Mouse (Mus musculus) hindbrain, embryonic 14.5 days (tissue): ENCODE measurements around the gene Kcnh5. TPM values are rescaled to one million over a fixed set of nuclear protein-coding genes. Genes with fewer than 3 reads are reported as not detected.

Experiments used
- ATAC-seq: fragments of 200-750 bp; cut with Nextera tagmentation; 2 replicates; pipeline ENCODE4 v1.8.0; 2017; ENCODE audit warnings: moderate number of reproducible peaks, mild to moderate bottlenecking, moderate TSS enrichment, moderate library complexity; ENCODE audit not compliant: low FRiP score
- DNase-seq: peaks from one replicate; pipeline ENCODE4 v3.0.0-alpha.2; 2015; ENCODE audit warnings: low spot score
- H3K27ac ChIP-seq: fragments of 300-500 bp; sonication (generic); 2 replicates; pipeline ENCODE4 v1.5.1; 2014; ENCODE audit warnings: mild to moderate bottlenecking, moderate library complexity
- H3K27me3 ChIP-seq: fragments of 300-500 bp; sonication (generic); 2 replicates; pipeline ENCODE4 v1.6.1; 2014; ENCODE audit warnings: mild to moderate bottlenecking, low read length, mixed read lengths; ENCODE audit not compliant: control insufficient read depth, insufficient read depth
- H3K36me3 ChIP-seq: fragments of 300-500 bp; sonication (generic); replicated peaks from 2 replicates; pipeline ENCODE4 v1.6.1; 2014; ENCODE audit not compliant: control insufficient read depth, insufficient read depth
- H3K4me1 ChIP-seq: fragments of 300-500 bp; sonication (generic); replicated peaks from 2 replicates; pipeline ENCODE4 v1.6.1; 2014; ENCODE audit warnings: antibody characterized with exemption, low read length, mixed read lengths; ENCODE audit not compliant: control insufficient read depth, insufficient read depth
- H3K4me2 ChIP-seq: fragments of 300-500 bp; sonication (generic); replicated peaks from 2 replicates; pipeline ENCODE4 v1.6.1; 2014; ENCODE audit warnings: mild to moderate bottlenecking, moderate library complexity
- H3K4me3 ChIP-seq: fragments of 300-500 bp; sonication (generic); replicated peaks from 2 replicates; pipeline ENCODE4 v1.5.1; 2014; ENCODE audit warnings: mild to moderate bottlenecking, low read length
- H3K9ac ChIP-seq: fragments of 300-500 bp; sonication (generic); 2 replicates; pipeline ENCODE4 v1.6.1; 2014
- H3K9me3 ChIP-seq: fragments of 300-500 bp; sonication (generic); 2 replicates; pipeline ENCODE4 v1.6.1; 2016; ENCODE audit warnings: low read length; ENCODE audit not compliant: control insufficient read depth
- WGBS: fragments of 180-500 bp; shearing (Covaris S2); extraction: QIAGEN DNeasy Blood & Tissue Kit; methylation state at CpG from one replicate; pipeline ENCODE4 v1.1.7; 2014; 5-methylcytosine and 5-hydroxymethylcytosine counted together
- polyA plus RNA-seq: library from polyadenylated mRNA; unstranded; fragments of >200 nt; fragmentation: Nextera tagmentation; extraction: Ambion mirVana; gene quantifications from 2 replicates; pipeline ENCODE4 v1.2.1, GENCODE M21; 2014

Kcnh5 gene
- polyA plus RNA-seq, 1 experiment from 2014 or later = 3.6 TPM

DNA sequence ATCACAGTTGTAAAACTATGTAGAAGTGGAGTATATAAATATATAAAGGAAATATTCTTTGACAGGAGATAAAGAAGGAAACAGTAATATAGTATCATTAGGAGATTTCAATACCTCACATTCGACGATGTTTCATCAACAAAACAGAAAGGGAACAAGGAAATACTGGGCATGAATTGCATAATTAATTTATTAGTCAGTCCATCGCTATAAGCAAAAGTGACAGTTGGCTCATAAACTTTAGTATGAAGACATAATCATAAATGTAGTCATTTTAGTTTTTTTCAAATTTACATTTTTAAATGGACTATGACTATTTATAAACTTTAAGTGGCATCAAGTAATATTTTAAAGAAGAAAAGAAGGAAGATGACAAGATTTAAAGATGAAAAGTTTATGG is 205.9 kb downstream of the Kcnh5 start:
- no peak overlapping the region for H3K4me3 ChIP-seq
- DNase-seq (no peak), ATAC-seq (no peak)
- H3K4me2 ChIP-seq = no peak overlapping the region
- H3K36me3 ChIP-seq = no peaks in the 10 kb centered on the region
- 93% methylated on average over 3 of the region's 3 CpGs for WGBS
- H3K9ac ChIP-seq = no peak overlapping the region
- no peaks in the 10 kb centered on the region for H3K9me3 ChIP-seq
- no peaks in the 10 kb centered on the region for H3K27me3 ChIP-seq
- H3K27ac ChIP-seq = no peak overlapping the region
- H3K4me1 ChIP-seq = no peaks in the 10 kb centered on the region

DNA sequence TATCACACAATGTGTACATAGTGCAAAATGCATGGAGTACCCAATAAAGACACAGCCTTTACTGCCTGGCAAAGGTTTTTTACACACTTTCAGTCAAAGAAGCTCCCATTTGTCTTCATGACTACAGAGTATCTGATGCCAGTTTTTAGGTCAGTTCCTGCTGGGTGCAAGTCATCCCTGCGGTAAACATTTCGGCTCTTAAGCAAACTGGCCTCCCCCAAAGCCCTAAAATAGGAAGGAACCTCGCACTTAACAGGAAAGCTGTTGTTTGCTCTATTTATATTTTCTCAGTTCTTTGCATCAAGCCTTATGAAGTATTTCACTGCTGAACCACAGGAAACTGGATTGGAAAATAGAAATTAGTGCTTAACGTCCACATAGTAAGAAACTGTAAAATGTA is 207.7 kb downstream of the Kcnh5 start:
- no peaks in the 10 kb centered on the region for H3K36me3 ChIP-seq
- no peak for ATAC-seq
- WGBS = 73% methylated on average over 4 of the region's 4 CpGs
- no peak overlapping the region for H3K4me2 ChIP-seq
- no peak overlapping the region for H3K27ac ChIP-seq
- H3K9ac ChIP-seq = no peak overlapping the region
- H3K27me3 ChIP-seq = no peaks in the 10 kb centered on the region
- no peaks in the 10 kb centered on the region for H3K9me3 ChIP-seq
- H3K4me3 ChIP-seq = no peak overlapping the region
- no peaks in the 10 kb centered on the region for H3K4me1 ChIP-seq
- DNase-seq = no peak

DNA sequence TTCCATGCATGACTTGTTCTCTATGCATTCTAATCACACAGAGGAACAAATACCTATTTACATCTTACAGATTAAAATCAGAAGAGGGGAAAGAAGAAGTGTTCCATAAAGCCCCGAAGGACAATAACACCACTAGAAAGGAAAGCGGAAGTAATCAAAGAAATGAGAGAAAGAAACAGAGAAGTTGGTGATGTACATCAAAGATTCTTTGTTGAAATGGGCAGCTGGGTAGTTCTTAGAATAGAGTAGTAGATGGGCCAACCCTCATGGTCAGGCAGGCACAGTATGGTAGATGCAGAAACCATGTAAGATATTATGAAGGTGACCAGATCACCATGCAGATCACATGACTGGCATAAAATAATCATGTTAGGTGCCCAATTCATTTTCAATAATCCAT is 210.9 kb downstream of the Kcnh5 start:
- WGBS = 59% methylated on average over 2 of the region's 2 CpGs
- H3K27ac ChIP-seq = no peak overlapping the region
- DNase-seq (no peak), ATAC-seq (no peak)
- H3K4me3 ChIP-seq = no peak overlapping the region
- no peaks in the 10 kb centered on the region for H3K9me3 ChIP-seq
- no peaks in the 10 kb centered on the region for H3K27me3 ChIP-seq
- H3K4me2 ChIP-seq = no peak overlapping the region
- H3K36me3 ChIP-seq = no peaks in the 10 kb centered on the region
- no peak overlapping the region for H3K9ac ChIP-seq
- H3K4me1 ChIP-seq = no peaks in the 10 kb centered on the region

DNA sequence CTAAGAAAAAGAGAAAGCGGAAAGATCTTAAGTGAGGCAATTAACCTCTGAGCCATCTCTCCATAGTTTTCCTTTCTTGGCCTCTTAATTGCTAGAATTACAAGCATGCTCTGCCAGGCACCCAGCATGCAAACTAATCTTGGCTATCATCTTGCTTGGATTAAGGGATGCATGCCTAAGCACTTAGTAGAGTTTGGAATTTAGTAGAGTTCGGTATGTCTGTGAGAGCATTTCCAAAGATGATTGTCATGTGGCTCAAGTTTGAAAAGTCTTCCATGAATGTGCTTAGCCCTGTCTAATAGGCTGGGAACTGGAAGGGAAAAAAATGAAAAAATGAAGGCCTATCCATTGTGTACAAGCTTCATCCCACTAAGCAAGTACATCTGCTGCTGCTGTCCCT is 224.5 kb downstream of the Kcnh5 start:
- no peaks in the 10 kb centered on the region; the same call in 1 of the 2 replicates for H3K4me1 ChIP-seq
- H3K9ac ChIP-seq = no peak overlapping the region
- no peak for ATAC-seq
- no peak overlapping the region for H3K27ac ChIP-seq
- H3K9me3 ChIP-seq = no peaks in the 10 kb centered on the region
- no peaks in the 10 kb centered on the region for H3K36me3 ChIP-seq
- H3K27me3 ChIP-seq = no peaks in the 10 kb centered on the region
- WGBS = 72% methylated on average over 2 of the region's 2 CpGs
- H3K4me3 ChIP-seq = no peak overlapping the region
- H3K4me2 ChIP-seq = no peak overlapping the region
- no peak for DNase-seq

DNA sequence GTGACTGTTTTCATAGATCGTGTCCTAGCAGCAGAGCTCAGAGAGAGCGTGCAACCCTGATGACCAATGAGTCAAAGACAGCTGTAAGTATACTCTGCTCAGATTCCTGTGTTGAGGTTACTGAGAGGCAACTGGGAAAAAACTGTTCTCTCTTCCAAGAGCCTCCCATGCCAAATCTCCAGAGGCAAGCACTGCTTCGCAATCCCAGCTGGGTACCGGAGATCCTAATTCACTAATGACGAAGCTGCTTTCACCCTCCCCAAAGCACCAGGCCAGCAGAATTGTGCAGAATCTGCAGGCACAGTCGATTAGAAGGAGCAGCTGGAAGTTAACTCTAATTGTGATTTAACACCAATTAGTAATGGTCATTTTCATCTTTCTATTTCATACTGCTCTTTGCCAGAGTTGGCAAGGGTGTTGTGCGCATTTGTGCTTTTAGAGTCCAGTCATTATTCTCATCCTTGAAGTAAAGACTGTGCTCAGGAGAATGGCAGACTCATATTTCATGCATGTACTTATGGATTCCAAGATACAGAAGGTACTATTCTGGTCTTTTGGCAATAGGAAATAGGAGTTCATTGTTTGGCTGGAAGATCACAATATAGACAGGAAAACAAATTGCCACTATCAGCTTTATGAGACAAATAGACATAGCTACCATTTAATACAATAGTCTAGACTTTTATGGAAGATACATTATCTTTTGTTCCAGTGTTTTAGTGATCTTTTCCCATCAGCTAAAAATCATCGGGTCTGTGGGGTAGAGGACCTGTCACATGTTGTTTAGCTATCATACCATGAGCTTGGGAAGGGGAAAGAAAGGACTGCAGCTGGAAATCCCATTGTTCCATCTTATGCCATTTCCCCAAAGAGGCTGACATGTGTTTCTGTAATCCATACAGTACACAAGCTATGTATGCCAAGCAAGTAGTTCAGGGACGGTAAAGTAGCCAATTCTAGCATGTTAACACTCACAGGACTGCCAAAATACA is 225.7 kb downstream of the Kcnh5 start:
- 41% methylated on average over 9 of the region's 9 CpGs for WGBS
- Histone ChIP-seq H3K36me3 (no peaks in the 10 kb centered on the region), H3K4me1 (no peaks in the 10 kb centered on the region; the same call in 1 of the 2 replicates), H3K4me3 (no peak overlapping the region), H3K9me3 (no peaks in the 10 kb centered on the region), H3K27me3 (no peaks in the 10 kb centered on the region), H3K4me2 (no peak overlapping the region), H3K9ac (no peak overlapping the region), H3K27ac (peak overlapping the region; percentile 20; the same call in 1 of the 2 replicates)
- ATAC-seq (peak; percentile 83), DNase-seq (peak; percentile 47)

DNA sequence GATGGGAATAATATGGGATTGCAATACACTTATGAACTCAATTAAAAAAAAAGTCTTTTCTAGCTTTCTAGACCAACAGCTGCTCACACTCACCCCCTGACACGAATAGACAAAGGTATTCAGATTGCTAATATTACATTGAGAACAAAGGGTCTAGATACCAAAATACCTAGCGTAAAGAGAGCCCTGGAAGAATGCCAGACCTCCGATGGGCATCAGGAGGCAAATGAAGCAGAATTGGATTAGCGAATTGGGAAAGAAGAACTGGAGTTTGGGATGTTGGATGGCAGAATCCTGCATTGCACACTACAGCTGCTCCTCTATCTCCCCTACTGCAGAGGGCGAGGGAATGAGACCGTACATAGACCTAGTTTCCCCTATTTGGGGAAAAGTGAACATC is 275.8 kb downstream of the Kcnh5 start:
- H3K4me2 ChIP-seq = no peak overlapping the region
- H3K9ac ChIP-seq = no peak overlapping the region
- whole genome bisulfite sequencing = 71% methylated on average over 6 of the region's 6 CpGs
- DNase-seq = no peak
- ATAC-seq = no peak
- H3K27ac ChIP-seq = no peak overlapping the region
- H3K4me3 ChIP-seq = no peak overlapping the region
- H3K27me3 ChIP-seq = no peaks in the 10 kb centered on the region
- no peaks in the 10 kb centered on the region for H3K4me1 ChIP-seq
- H3K9me3 ChIP-seq = no peaks in the 10 kb centered on the region
- no peaks in the 10 kb centered on the region for H3K36me3 ChIP-seq

DNA sequence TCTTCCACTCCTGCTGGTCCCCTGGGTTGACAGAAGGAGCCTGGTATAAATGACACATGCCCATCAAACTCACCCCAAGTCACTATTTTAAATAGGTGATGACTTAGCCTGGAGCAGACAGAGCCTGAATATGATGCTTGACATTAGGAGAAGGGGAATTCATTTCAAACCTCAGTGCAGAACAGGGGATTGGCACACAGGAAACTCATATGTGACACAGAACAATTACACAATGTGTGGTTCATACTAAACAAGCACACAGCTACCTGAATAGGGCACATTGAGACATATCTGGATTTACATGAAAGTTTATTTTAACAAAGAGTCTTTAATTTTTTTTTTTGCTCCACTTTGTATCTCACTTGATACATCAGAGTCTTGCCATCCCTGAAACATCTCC is 276.4 kb downstream of the Kcnh5 start:
- no peak for ATAC-seq

DNA sequence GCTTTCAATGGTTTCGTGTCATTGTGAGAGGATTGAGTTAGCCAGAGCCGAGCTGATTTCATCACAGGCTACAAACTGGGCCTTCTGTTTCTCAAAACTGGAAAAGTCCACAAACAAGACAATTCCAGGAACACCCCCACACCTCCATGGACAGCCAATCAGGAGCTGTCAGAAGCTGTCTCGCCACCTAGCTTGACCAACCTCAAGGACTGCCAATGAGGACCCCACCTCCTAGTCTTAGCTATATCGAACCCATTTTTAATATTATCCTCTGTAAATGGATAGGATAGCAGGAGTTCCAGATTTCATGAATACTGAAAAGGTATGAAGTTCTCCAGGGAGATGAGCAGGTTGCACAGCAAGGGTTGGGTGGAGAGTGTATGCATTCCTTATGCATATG is 278.1 kb downstream of the Kcnh5 start:
- Histone ChIP-seq H3K4me3 (no peak overlapping the region), H3K4me2 (no peak overlapping the region), H3K27me3 (no peaks in the 10 kb centered on the region), H3K36me3 (no peaks in the 10 kb centered on the region), H3K4me1 (no peaks in the 10 kb centered on the region), H3K27ac (no peak overlapping the region), H3K9me3 (no peaks in the 10 kb centered on the region), H3K9ac (no peak overlapping the region)
- WGBS = 89% methylated on average over 4 of the region's 4 CpGs
- DNase-seq (no peak), ATAC-seq (no peak)

More for the DNA sequence above, 276.4 kb downstream of the Kcnh5 start:
- H3K27me3 ChIP-seq = no peaks in the 10 kb centered on the region
- H3K36me3 ChIP-seq = no peaks in the 10 kb centered on the region
- no peak for DNase-seq
- no peaks in the 10 kb centered on the region for H3K4me1 ChIP-seq
- no peak overlapping the region for H3K27ac ChIP-seq
- no peak overlapping the region for H3K9ac ChIP-seq
- H3K4me3 ChIP-seq = no peak overlapping the region
- H3K4me2 ChIP-seq = no peak overlapping the region
- H3K9me3 ChIP-seq = no peaks in the 10 kb centered on the region

DNA sequence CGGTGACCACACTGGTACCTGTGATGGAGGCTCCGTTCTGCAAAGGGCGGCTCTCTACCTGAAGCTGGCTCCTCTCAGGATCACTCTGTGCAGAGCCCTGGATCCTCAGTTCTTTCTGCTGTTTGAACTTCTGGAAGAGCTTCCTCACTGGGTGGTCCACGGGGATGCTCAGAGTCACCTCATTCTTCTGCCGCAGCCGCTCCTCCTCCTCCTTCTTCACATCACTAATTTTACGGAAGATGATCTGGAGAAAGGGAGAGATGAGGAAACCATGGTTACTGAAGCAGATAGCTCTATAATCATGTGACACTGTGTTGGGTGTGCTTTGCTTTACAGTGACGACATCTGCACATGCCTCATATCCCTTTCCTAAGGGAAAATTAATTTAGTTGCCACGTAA is 278.9 kb downstream of the Kcnh5 start:
- H3K9me3 ChIP-seq = no peaks in the 10 kb centered on the region
- H3K27me3 ChIP-seq = no peaks in the 10 kb centered on the region
- DNase-seq (no peak), ATAC-seq (no peak)
- no peaks in the 10 kb centered on the region for H3K4me1 ChIP-seq
- H3K4me3 ChIP-seq = no peak overlapping the region
- WGBS = 89% methylated on average over 9 of the region's 9 CpGs
- no peak overlapping the region for H3K9ac ChIP-seq
- H3K4me2 ChIP-seq = no peak overlapping the region
- no peaks in the 10 kb centered on the region for H3K36me3 ChIP-seq
- H3K27ac ChIP-seq = no peak overlapping the region
